Mouse (Mus musculus) kidney, postnatal 25 days (tissue): ENCODE data around the gene Gtf2ird1.

ENCODE experiments used
- DNase-seq, 2 experiments: peaks; one replicate each; pipeline ENCODE4 v3.0.0; 2021; ENCODE audit warnings: mixed read lengths in 2 of 2

Gene Gtf2ird1

DNA sequence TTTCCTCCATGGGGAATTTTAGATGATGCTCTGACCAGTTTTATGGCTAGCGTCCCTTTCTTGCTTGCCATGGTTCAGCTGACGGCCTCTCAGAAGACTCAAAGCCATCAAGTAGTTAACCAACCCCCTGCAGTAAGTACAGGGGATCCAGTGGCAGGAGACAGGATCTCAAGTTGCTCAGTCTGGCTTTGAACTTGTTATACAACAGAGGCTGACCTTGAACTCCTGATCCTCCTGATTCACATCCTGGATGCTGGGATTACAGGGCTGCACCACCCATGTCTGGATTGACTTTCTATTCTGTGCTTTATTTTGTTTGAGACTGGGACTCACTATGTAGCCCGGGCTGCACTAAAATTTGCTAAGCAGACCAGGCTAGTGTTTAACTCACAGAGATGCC lies 14.4 kb downstream of the Gtf2ird1 start:
- DNase-seq = no peak

GRCm38 (mm10) chr5:134441105-134441504 lies 15.4 kb downstream of the Gtf2ird1 start:
- DNase-seq = no peak

- DNase-seq = peak; percentile 65 to 74
Measured at GRCm38 (mm10) chr5:134440098-134440497, 16.4 kb downstream of the Gtf2ird1 start.

DNA sequence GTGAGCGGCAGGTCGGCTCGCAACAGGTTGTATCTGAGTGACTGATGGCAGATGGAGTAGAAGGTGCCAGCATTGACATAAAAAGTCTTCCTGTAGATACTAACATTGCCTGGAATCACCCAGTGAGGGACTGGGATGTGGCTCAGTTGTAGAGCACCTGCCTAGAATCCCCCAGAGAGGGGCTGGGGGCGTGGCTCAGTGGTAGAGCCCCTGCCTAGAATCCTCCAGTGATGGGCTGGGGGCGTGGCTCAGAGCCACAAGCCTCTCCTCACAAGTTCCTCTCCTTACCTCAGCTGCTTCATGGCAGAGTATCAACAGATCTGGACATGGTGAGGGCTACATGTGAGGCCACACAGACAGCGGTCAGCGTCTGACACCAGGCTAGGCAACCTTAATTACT lies 17.0 kb downstream of the Gtf2ird1 start:
- DNase-seq = no peak

DNA sequence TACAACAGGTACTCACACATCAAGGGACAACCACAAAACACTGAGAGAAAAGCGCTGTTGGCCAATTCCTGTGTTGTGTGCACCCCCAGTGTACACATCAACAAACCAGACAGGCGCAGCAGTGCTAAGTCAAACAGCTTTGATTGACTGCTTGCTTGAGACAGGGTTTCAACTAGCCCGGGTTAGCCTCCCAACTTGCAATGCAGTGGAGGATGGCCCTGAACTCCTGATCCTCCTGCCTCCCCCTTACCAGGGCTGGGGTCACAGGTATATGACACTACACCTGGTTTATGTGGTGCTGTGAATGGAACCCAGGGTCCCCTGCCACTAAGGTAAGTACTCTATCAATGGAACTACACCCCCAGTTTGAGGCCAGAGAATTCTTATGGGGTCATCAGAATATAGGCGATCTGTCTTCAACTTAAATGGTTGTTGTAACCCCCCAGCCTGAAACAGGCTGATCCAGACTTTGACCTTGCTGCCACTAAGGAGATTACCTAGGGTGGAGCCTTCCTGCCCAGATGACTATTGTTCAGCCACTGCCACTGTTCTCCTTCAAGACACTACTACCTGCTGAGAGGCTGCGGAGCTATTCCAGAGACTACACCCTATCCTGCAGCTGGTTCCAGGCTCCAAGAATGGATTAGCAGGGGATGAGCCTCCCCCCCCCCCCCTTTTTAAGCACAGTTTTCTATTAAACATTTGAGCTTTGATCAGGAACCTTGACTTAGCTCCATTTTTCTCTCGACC lies 17.7 kb downstream of the Gtf2ird1 start:
- no peak for DNase-seq

- DNase-seq = peak; percentile 83 to 95
Measured at GRCm38 (mm10) chr5:134437459-134437827, 19.1 kb downstream of the Gtf2ird1 start.

DNA sequence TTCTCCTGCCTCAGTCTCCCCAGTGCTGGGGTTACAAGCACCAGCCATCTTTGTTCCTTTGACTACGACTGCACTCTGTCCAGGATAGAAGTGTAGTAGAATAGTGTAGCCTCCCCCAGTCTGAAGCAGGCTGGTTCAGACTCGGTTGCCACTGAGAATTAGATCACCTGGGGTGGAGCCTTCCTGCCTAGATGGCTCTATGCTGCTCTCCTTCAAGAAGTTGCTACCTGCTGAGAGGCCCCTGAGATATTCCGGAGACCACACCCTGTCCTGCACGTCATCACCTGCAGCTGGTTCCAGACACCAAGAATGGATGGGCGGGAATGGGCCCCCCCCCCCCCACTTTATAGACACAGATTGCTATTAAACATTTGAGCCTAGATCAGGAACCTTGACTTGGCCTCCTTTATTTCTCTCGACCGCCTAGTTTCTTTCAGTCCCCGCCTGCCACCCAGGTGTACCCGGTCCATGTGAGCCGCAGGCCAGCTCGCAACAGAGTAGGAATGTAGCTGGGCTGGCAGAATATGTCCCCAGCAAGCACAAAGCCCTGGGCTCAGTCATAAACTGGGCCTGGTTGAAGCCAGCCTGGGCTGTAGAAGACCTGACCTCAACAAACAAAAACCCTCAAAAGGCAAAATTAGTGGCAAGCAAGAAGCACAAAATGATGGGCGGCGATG lies 19.6 kb downstream of the Gtf2ird1 start:
- peak; percentile 48 to 78 for DNase-seq

- DNase-seq = peak; percentile 16 to 73
Measured at GRCm38 (mm10) chr5:134435836-134436331, 20.6 kb downstream of the Gtf2ird1 start.

- no peak for DNase-seq
Measured at GRCm38 (mm10) chr5:134433137-134433536, 23.4 kb downstream of the Gtf2ird1 start.

- DNase-seq = no peak
Measured at GRCm38 (mm10) chr5:134430087-134430486, 26.4 kb downstream of the Gtf2ird1 start.

DNA sequence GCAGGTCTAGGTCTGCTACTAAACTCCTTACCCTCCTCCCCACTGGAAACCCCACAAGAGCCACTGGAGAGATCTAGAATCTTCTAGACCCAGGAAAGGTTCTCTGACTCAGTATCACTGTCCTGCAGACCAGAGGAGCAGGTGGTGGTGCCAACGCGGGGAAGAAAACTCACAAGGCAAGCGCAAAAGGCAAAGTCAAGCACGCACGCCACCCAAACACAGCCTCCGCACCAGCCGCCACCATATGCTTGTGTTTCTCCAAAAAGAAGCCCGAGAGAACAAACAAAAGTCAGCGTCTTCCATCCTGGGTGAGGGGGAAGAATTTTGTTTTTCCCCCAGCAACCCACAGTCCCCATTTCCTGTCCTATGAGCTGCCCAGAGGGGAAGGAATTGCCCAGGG lies 28.9 kb downstream of the Gtf2ird1 start:
- DNase-seq = no peak

DNA sequence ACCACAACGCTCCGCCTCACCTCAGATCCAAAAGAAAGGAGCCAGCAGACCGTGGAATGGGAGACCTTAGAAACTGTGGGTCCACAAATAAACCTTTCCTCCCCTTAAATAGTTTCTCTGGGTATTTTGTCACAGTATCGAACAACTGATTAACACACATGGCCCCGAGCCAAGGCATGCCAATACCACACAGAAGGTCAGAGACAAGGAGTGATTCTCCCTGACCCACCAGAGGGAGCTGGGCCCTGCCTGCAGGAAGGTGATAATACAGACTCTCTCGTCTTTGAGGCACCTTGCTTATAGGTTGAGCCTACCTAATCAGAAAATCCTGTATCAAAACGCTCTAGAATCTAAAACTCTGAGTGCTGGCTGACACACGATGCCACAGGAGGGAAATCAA lies 30.9 kb downstream of the Gtf2ird1 start:
- no peak for DNase-seq

GRCm38 (mm10) chr5:134423930-134424329 lies 32.6 kb downstream of the Gtf2ird1 start:
- peak; percentile 32 to 59 for DNase-seq

- DNase-seq = no peak
Measured at GRCm38 (mm10) chr5:134423372-134423771, 33.1 kb downstream of the Gtf2ird1 start.

- DNase-seq = no peak
Measured at GRCm38 (mm10) chr5:134422265-134422925, 34.1 kb downstream of the Gtf2ird1 start.

GRCm38 (mm10) chr5:134421061-134421460 lies 35.5 kb downstream of the Gtf2ird1 start:
- peak; percentile 32 to 64 for DNase-seq

- no peak for DNase-seq
Measured at GRCm38 (mm10) chr5:134419700-134420099, 36.8 kb downstream of the Gtf2ird1 start.

DNA sequence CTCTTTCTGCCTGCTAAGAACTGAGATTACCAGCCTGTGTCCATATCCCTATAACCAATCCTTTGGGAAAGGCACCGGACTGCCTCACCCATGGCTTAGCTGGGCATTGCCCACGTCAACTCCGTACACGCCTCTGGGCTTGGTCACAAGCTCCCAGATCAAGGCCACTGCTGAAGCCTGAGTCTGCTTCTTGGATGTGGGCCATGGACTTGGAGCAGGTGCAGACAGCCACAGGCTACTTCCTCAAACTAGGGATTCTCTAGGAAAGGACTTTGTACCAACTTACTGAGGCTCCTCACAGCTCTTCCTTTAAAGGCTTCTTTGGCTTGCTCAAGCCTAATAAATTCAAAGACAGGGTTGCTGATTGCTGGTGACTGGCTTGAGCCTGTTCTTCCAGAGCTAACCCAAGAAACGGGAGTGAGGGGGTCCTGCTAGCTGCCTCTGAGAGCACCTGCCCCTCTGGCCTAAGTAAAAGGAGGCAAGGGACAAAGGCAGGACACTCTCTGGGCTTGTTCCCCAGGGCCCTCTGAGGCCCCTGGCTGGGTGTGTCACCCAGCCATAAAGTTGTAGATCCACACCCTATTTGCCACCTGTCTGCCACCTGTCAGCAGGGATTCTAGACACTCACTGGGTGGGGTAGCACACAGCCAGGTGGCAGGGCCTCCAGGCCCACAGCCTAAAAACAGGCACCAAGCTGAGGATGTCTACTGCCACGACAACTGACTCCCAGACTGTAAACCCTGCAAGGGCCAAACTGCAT lies 38.0 kb downstream of the Gtf2ird1 start:
- peak; percentile 81 to 91 for DNase-seq

- DNase-seq = no peak
Measured at GRCm38 (mm10) chr5:134412341-134412740, 44.2 kb downstream of the Gtf2ird1 start.

DNA sequence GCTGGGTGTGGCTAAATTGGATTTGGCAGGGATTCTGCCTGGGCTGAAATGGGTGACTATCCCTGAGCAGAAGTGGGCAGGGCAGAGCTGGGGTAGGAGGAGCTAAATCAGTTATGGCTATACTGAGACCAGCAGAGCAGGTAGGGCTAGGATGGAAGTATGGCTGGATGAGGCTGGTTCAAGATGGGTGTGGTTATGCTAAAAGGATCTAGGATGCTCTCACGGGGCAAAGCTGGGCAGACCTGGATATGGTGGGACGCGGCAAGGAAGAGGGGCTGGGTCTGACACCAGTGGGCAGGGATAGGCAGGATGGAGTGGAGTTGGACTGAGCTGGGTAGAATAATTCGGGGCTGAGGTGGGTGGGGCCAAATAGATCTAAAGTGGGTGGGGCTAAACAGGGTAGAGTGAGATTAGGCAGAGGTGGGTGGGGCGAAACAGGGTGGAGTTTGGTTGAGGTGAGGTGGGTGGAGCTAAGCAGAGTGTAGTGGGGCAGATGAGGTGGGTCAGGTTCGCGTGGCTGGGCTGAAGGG lies 46.1 kb downstream of the Gtf2ird1 start:
- DNase-seq = no peak

- DNase-seq = no peak
Measured at GRCm38 (mm10) chr5:134409606-134410306, 46.8 kb downstream of the Gtf2ird1 start.

- no peak for DNase-seq
Measured at GRCm38 (mm10) chr5:134408119-134408518, 48.4 kb downstream of the Gtf2ird1 start.
